Mouse (Mus musculus): ENCODE measurements around the gene Ncam1.

Ncam1 gene

GRCm38 (mm10) chr9:49618266-49618665, 180.5 kb downstream of the Ncam1 start:
- peak; percentile 54 for DNase-seq

GRCm38 (mm10) chr9:49617216-49617615, 181.5 kb downstream of the Ncam1 start:
- peak; percentile 31 for DNase-seq

DNA sequence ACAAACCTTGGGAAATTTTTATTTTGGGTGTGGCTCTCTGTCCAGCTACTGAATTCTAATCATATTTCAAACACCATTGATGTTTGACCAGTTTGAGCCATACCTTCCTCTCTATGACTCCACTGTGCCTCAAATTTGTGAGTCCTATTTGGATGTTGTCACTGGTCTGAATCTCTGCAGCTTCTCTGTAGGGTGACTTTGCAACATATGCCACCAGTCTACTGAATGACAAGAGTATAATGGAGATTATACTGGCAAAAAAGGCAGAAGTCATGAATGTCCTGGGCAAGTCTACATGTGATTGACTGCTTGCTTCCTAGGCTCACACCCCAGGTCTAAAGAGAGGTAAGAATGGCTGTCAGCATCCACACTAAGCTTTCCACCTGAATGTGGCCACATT, 186.3 kb downstream of the Ncam1 start:
- peak; percentile 2 for DNase-seq

DNA sequence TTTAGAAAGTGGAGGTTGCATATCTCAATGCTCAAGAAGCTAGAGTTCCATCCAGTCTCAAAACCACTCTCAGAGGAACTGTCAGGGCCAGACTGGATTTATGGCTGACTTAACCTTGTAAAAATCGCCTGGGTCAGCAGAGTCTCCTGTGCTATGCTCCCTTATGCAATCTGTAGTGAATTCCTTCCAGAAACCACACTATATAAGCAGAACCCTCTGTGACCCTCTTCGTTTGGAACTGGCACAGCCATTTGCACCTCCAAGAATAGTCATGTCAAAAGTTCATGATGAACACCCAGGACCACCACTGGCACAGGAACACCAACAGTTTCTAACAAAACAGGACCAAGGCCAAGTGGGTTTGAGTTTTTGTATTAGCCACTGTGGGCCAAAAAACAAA, 190.5 kb downstream of the Ncam1 start:
- DNase-seq, result peak; percentile 48

DNA sequence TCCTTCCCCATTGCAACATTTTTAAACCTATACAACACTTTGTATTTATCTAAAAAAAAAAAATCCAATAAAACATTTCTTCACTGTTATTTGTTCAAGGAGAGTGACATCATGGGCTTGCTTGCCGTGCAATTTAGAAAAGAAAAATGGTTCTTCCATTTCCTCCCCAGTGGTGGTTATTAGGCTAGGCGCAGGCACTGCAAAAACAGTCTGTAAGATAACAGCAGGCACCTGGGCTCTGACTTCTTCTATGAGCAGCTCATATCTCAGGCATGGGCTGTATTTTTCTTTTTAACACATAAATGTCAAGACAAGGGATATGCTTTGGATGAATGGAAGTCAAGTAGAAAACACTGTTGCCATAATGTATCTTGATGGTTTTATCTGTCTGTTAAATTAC, 192.0 kb downstream of the Ncam1 start:
- DNase-seq, result no peak

DNA sequence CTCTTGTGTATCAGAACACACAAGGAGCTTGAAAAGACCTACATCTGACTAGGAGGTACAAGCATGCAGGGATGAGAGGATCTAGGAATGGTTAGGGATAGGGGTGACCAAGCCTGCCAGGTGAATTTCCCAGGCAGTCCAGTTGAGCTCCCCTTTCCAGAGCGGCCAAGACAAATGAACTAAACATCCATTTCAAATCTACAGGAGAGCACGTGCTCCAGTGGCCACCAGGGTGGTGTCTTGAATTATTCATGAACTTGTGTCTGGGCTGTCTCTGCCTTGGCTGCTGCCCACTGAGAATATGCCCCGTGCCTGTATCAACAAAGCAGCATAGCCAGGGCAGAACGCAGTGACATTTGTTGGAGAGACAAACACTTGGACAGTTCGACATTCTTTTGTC, 192.4 kb downstream of the Ncam1 start:
- DNase-seq, result peak; percentile 91

DNA sequence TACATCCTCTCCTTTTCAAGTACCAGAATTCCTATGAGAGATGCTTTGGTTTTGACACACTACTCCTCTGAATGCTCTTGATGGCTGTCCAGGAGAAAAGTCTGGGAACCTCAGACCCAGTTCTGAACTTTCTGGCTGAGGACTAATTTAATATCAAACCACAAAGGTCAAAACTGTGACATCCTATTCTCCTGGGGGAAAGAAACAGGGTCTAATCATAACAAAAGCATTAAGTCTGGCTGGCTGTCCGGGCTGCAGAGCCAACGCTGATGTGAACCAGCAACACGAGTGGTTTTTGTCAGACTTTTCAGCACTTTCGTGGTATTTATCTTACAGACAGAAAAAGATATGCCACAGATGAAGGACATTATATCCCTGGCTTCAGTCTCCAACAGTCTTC, 192.9 kb downstream of the Ncam1 start:
- DNase-seq, result peak; percentile 97

DNA sequence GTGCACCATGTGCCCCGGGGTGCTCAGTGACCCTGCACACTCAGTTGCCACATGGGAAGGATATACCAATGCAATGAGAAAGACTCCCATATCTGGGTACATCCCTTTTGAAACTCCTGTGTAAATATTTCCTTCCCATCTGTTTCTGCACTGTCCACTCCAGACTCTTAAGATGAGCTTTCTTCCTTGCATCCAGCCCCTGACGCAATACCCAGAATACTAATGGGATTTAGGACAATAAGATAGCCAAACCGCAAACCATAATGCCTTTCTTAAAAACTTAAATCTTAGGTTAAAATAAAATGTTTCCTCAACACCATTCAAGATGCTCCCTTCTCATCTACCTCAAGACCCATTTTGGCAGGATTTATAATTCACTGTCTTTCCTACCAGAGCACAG, 193.4 kb downstream of the Ncam1 start:
- DNase-seq, result peak; percentile 91

- peak; percentile 17 for DNase-seq
These were observed 197.5 kb downstream of the Ncam1 start for GRCm38 (mm10) chr9:49601215-49601614.

GRCm38 (mm10) chr9:49595635-49596348, 202.9 kb downstream of the Ncam1 start:
- DNase-seq, result peak; percentile 79

DNA sequence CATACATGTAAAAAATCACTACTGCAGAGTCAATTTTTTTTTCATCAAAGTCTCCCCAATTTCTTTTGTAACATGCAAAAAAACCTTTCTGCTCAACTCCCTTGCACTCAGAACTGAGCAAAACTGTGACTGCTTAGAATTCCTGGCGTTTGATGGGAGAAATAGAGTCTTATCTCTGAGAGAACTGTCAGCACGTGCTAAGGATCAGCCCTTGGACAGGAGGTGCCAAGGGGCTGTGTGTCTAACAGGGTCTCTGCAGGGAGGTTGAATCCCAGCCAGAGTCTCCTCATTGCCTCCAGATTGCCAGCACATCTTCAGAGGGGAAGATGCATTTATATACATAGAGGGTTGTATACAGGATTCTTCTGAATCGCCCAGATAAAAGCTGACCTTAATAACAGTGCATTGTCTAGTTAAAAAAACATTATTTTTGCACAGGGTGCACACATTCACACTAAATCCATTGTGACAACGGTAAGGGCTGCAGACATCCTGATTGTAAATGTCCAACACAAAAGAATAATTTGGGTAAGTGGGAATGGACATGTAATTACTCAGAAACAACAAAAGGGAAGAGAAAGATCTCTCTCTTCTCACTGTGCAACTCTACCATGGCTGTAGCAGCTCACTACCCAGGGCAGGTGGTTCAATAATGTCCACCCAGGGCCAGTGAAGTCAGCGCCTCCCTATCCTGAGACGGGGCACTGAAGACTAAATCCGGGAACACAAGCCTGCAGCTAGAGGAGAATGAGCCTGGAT, 203.7 kb downstream of the Ncam1 start:
- DNase-seq, result peak; percentile 78

- DNase-seq, result peak; percentile 92
These were observed 204.7 kb downstream of the Ncam1 start for GRCm38 (mm10) chr9:49593951-49594536.

GRCm38 (mm10) chr9:49592006-49592405, 206.7 kb downstream of the Ncam1 start:
- no peak for DNase-seq

DNA sequence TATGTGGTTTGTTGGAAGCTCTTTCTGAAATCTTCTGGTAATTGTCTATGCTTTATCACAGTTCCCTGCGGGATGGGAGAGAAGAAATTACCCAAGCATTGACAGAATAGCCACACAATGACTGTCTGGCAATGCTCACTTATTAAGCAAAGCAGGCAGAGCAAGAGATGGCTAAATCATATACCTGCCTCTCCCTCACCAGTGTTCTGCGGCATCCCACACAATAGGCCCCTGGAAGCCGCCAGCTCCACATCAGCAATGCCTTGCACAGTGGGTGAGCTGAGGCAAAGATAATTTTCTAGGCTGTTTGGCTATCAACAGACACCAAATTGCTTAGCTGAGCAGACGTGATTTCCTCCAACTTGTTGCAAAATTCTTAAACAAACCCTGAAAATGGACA, 208.5 kb downstream of the Ncam1 start:
- DNase-seq, result peak; percentile 49

DNA sequence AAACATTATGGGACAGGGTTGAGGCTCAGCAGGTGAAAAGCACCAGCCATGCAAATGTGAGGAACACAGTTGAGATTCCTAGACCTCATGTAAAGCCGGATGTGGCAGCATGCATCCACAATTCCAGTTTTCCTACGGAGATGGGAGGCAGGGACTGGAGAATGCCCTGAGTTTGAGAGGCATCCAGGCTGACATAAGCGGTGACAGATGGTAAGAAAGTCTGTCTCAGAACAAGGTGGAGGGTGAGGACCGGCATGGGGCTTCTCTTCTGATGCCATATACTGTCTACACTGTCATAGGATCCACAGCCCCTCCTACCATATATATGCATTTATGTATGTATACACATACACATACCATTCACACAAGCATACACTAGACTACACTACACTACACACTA, 221.6 kb downstream of the Ncam1 start:
- DNase-seq, result no peak

DNA sequence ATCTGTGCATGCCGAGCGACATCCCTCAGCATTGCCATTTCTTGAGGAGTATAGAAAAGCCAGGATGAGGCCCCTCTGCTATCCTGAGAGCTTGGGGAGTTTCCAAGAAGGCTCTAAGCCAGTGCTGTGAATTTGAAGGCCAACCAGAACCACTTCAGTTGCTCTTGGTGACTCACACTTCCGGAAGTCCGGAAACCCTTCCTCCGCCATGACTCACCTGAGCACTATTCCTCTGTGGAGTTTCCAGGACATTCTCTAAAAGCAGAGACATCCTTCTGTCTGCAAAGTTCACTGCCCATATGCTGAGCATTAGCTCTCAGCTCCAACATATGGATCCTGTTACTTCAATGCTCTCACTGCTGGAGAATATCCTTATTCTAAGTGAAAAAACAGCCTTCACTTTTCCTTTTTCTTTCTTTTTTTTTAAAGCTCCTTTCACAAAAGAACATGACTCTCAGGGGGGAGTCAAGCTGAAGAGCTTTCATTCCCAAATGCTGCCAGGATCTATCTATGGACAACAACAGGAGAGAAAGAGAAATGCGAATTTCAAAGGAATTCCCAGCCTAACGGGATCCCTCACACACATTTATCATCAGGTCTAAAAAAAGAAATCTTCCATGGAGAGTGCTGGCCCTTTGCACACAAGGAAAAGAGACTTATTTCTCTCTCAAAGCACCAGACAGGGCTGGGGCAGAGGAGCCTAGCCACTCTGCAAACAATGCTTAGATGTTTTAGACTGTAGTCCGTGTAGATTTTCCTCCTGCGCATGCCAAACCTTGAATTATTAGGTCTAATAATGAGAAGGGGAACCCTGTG, 226.8 kb downstream of the Ncam1 start:
- no peak for DNase-seq

DNA sequence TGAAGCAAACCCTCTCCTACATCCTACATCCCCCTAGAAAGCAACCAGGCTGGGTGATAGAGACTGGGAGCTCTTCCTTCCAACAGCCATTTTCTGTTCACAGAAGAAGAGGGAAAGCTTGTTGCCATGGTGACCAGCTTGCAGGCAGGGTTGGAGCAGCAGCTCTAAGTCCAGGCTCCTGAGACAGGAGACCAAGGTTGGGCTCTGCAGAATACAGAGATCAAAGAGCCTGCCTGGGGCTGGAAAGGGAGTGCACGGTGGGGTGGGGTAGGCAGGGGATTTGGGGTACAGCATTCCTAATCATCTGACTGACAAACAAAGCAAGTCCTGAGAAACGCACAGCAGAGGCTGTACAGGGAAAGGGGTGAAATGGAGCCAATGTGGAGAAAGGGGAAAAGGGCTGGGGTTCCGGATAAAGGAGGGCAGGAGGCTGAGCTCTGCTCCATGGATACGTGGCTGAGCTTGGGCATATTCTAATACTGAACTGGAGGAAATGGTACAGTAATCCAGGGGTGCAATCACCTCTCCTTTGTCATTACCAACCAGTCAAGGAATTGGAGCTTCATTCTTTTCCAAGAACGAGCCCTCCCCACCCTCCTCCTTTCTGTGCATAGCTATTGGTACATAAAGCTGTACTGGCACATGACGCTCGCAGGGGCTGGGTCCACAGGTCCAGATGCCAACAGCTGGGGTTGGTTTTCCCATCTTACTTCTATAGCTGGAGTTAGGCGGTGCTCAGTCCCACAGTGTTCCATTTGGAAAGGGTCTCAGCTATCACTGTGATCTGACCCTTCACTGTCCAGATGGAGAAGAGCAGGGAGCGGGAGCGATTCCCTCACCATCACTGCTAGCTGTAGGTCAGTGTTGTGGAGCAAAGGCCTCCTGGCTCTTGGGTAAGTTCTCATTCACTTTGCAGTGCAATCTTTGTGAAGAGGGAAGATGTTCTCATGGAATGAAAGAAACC, 227.7 kb downstream of the Ncam1 start:
- no peak for DNase-seq

DNA sequence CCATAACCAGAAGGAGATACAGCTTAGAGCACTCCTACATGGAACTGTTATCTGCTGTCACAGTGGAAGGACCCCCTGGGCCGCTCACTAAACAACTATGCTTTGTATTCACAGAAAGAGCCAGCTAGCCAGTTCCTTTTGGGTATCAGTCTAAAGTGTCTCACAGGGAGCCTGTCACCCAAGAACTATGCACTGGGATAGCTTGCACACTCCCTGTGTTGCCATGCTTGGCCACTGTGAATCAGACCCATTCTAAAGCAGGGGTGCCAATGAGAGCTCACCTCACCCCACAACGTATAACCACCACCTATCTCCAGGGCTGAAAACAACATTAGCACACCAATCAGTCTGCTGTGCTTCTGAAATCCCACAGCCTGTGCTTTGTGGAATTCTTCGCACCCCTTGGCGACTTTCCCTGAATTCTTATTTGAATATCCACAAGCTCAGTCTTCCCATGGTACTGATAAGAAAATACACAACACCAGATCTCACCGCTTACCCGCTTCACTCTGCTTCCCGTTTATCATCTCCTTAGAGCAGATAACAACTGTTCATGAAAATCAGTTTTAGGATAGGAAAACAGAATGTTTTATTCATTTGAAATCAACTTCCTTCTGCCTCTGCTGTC, 228.6 kb downstream of the Ncam1 start:
- no peak for DNase-seq

- no peak for DNase-seq
These were observed 232.9 kb downstream of the Ncam1 start for GRCm38 (mm10) chr9:49565846-49566245.

DNA sequence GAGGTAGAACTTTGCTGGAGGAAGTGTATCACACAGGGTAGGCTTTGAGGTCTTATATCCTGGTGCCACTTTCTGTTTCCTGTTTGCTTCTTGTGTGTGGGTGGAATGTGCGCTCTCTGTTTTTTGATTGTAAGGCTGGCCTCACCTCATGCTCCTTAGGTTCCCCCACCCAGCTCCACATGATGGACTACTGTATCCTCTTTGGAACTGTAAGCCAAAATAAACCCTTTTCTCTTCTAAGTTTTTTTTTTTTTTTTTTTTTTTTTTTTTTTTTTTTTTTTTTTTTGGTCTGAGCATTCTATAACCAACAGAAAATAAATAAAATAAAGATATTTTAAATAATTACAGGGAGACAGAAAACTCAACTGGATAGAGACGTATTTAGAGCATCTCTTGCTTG, 239.8 kb downstream of the Ncam1 start:
- DNase-seq, result no peak

- DNase-seq, result no peak
These were observed 247.4 kb downstream of the Ncam1 start for GRCm38 (mm10) chr9:49551353-49551752.

DNA sequence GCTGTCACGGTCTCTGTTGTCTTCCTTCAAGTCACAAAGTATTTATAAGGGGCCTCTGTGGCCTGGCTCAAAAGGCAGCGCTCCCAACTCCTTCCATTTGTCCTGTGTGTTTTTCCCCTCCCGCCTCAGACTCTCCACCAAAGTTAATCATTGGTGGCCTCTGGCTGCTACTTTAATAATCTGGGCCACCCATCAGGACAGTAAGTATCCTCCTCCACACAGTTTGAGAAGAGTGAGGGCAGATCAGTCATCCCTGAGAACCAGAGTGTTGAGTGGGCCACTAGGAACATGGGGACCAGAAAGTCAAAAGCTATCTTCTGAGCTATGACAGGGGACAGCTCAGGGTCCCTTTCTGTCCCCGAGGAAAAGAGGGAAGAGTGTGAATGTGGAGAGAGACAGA, 256.1 kb downstream of the Ncam1 start:
- no peak for DNase-seq

Measured in heart, adult 11 months (tissue).